Mouse (Mus musculus) ES-Bruce4 (cell line): ENCODE results near the gene Hpf1.

ENCODE experiments used
- CTCF ChIP-seq: IDR thresholded peaks from one replicate; pipeline ENCODE4 v1.8.1; 2011; ENCODE audit warnings: low read depth, low read length
- EP300 ChIP-seq: IDR thresholded peaks from 2 replicates; pipeline ENCODE4 v1.6.1; 2011; ENCODE audit warnings: low read depth, low read length; ENCODE audit not compliant: insufficient read depth
- POLR2A ChIP-seq: IDR thresholded peaks from one replicate; pipeline ENCODE4 v1.8.1; 2011; ENCODE audit warnings: low read length; ENCODE audit not compliant: insufficient read depth

- no peak for TF ChIP-seq EP300
- TF ChIP-seq POLR2A, result no peak
- no peak for TF ChIP-seq CTCF
Measured at GRCm38 (mm10) chr8:60947503-60947902, 57.3 kb downstream of the Hpf1 start.
